Mouse (Mus musculus) spleen, adult 2 months (tissue): Measurements from ENCODE around the gene Ggt1. TPM values are rescaled to one million over a fixed set of nuclear protein-coding genes. Genes with fewer than 3 reads are reported as not detected.
"Not testable (repeated sequence)": the region's sequence is repeated elsewhere in the genome, so short reads cannot be mapped to it uniquely, and the experiment has no call there.

Experiments
- DNase-seq, 2 experiments: peaks; one replicate each; pipeline versions ENCODE4 v3.0.0 to v3.0.0-alpha.2; 2012 to 2021; ENCODE audit warnings: low spot score in 2 of 2, low read depth in 1 of 2
- H3K27ac ChIP-seq: fragments of 200-500 bp; 2 replicates; pipeline ENCODE4 v1.5.1; 2012; ENCODE audit warnings: low read length, inconsistent platforms; ENCODE audit not compliant: insufficient read depth
- H3K27me3 ChIP-seq: fragments of 200-500 bp; 2 replicates; pipeline ENCODE4 v1.6.1; 2012; ENCODE audit warnings: mild to moderate bottlenecking, moderate library complexity, low read length, inconsistent platforms; ENCODE audit not compliant: control insufficient read depth, insufficient read depth
- H3K36me3 ChIP-seq: fragments of 200-500 bp; 2 replicates; pipeline ENCODE4 v1.6.1; 2012; ENCODE audit warnings: mild to moderate bottlenecking, low read length, inconsistent platforms; ENCODE audit not compliant: control insufficient read depth, insufficient read depth
- H3K4me1 ChIP-seq: fragments of 200-500 bp; 2 replicates; pipeline ENCODE4 v1.6.1; 2011; ENCODE audit warnings: inconsistent platforms; ENCODE audit not compliant: control insufficient read depth, insufficient read depth, insufficient read length
- H3K4me3 ChIP-seq: fragments of 200-500 bp; 2 replicates; pipeline ENCODE4 v1.5.1; 2011; ENCODE audit warnings: mild to moderate bottlenecking, inconsistent platforms; ENCODE audit not compliant: insufficient read depth, insufficient read length; ENCODE audit errors: extremely low read depth
- CTCF ChIP-seq: fragments of 200-500 bp; IDR thresholded peaks from 2 replicates; pipeline ENCODE4 v1.5.1; 2011; ENCODE audit warnings: mild to moderate bottlenecking, inconsistent platforms; ENCODE audit not compliant: insufficient read depth, insufficient read length, insufficient replicate concordance; ENCODE audit errors: extremely low read depth
- POLR2A ChIP-seq: fragments of 200-500 bp; IDR thresholded peaks from 2 replicates; pipeline ENCODE4 v1.6.1; 2011; ENCODE audit warnings: low read depth, low read length, inconsistent platforms
- WGBS: fragments of 180-500 bp; shearing (Covaris S2); methylation state at CpG from one replicate; pipeline ENCODE4 v1.1.7; 2018; 5-methylcytosine and 5-hydroxymethylcytosine counted together
- polyA plus RNA-seq: library from polyadenylated mRNA; depleted of rRNA; stranded (reverse); fragments of >200 nt; gene quantifications from 2 replicates; pipeline ENCODE4 v1.2.3, GENCODE M21; 2012

Ggt1 gene
- polyA plus RNA-seq, 1 experiment = 15.5 TPM

DNA sequence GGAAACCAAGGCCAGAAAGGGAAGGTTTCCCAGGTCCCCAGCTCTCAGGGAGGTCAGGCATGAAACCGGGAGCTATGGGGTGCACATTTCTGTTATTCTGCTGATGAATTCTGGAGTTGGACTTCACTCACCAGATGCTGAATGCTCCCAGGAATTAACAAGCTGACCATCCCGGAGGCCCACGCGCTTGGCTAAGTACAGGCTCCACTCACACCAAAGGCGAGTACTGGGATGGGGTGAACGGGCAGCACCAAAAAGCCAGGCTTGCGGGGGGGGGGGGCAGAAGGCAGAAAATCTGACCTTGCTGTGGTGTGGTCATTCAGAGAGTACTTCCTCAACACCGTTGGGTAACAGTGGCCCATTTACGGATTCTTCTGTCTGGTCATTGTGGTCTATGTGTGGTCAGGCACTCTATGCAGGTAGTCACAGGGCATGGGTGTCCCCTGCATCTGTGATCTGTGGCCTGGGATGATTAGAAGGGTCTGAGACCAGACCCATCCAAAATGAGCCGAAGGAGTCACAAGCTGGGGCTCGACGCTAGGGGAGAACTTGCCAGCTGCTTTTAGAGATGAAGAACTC is 3.4 kb downstream of the Ggt1 start:
- Histone ChIP-seq H3K36me3 (no peaks in the 10 kb centered on the region), H3K27ac (peak overlapping the region; percentile 79), H3K27me3 (peaks cover 6% of the 10 kb centered on the region), H3K4me1 (peaks cover 20% of the 10 kb centered on the region), H3K4me3 (0 out of 2 replicates have a peak overlapping the region, but pooled peaks have one; percentile 6)
- no peak for DNase-seq
- TF ChIP-seq POLR2A = no peak
- no peak for TF ChIP-seq CTCF
- 60% methylated on average over 12 of the region's 12 CpGs for WGBS

DNA sequence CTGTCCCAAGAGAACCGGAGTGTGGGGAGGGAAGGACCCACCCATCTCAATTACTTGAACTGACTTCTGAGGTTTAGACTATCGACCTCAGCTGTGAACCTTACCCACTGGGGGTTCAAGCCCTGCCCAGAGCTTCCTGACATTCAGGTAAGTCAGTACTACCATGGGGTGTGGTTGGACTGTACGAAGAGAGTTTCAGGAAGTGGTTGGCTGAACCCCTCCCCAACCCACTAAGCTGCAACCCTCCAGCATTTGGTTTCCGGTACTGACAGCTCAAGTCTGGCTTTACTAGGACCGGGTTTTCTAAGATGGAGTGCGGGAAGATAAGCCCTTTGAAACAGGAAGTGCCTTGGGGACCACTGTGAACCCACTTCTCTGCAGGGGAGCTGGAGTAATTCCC is 4.0 kb downstream of the Ggt1 start:
- DNase-seq = peak; percentile 63
- Histone ChIP-seq H3K4me1 (peaks cover 14% of the 10 kb centered on the region; the same call in 1 of the 2 replicates), H3K27me3 (no peaks in the 10 kb centered on the region), H3K36me3 (no peaks in the 10 kb centered on the region), H3K4me3 (no peak overlapping the region), H3K27ac (peak overlapping the region; percentile 79)
- TF ChIP-seq POLR2A (peak; percentile 6; the same call in 1 of the 2 replicates), CTCF (no peak)
- whole genome bisulfite sequencing = 5% methylated on average over 6 of the region's 6 CpGs

DNA sequence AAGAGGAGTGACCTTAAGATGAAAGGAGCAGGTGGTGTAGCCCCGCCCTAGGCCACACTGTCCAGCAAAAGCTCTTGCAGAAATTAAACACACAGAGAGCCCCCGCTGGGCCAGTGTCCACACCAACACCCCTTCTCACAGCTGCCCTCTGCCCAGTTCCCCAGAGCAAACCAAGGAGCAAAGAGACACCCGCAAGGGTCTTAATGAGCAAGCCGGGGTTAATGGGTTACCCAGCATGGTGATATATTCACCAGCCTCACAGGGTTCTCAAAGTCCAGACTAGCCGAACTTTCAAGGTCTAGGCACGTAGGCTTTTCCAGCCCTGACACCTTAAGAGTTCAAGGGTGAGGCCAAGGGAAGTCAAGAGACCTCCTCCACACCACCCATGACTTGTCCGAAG is 4.5 kb downstream of the Ggt1 start:
- no peaks in the 10 kb centered on the region for H3K27me3 ChIP-seq
- DNase-seq = no peak
- no peak for TF ChIP-seq POLR2A
- TF ChIP-seq CTCF = no peak
- peaks cover 14% of the 10 kb centered on the region; the same call in 1 of the 2 replicates for H3K4me1 ChIP-seq
- WGBS = 40% methylated on average over 7 of the region's 7 CpGs
- H3K36me3 ChIP-seq = no peaks in the 10 kb centered on the region
- H3K27ac ChIP-seq = peak overlapping the region; percentile 79
- H3K4me3 ChIP-seq = no peak overlapping the region

DNA sequence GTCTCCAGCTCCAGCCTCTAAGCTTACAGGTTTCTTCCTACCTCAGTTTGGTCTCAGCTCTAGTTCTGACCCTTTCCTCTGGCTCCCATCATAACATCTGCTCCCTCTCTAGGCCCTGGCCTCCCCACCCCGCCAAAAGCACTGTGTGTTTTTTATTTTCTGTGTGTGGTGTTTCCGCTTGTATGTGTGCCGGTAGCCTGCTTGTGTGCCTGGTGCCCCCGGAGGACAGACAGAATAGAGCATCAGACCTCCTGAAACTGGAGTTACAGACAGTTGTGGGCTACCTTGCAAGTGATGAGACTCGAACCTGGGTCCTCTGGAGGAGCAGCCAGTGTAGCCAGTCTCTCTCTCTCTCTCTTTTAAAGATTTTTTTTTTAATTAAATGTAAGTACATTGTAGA is 4.9 kb downstream of the Ggt1 start:
- peaks cover 14% of the 10 kb centered on the region; the same call in 1 of the 2 replicates for H3K4me1 ChIP-seq
- no peak for DNase-seq
- no peak for TF ChIP-seq POLR2A
- no peak for TF ChIP-seq CTCF
- H3K4me3 ChIP-seq = no peak overlapping the region
- H3K27ac ChIP-seq = peak overlapping the region; percentile 79
- H3K27me3 ChIP-seq = no peaks in the 10 kb centered on the region
- no peaks in the 10 kb centered on the region for H3K36me3 ChIP-seq
- 54% methylated on average over 5 of the region's 5 CpGs for WGBS

DNA sequence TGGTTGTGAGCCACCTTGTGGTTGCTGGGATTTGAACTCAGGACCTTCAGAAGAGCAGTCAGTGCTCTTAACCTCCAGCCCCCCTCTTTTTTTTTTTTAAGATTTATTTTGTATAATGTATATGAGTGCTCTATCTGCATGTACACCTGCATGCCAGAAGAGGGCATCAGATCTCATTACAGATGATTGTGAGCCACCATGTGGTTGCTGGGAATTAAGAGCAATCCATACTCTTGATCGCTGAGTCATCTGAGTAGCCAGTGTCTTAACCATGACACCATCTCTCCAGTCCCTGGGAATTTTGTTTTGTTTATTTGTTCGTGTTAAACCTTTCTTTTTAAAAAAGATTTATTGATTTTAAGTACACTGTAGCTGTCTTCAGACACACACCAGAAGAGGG is 5.4 kb downstream of the Ggt1 start:
- DNase-seq, H3K36me3 ChIP-seq, H3K27ac ChIP-seq, H3K27me3 ChIP-seq, H3K4me3 ChIP-seq: not testable (repeated sequence)
- peaks cover 14% of the 10 kb centered on the region; the same call in 1 of the 2 replicates for H3K4me1 ChIP-seq
- WGBS = 85% methylated on average over 2 of the region's 2 CpGs

DNA sequence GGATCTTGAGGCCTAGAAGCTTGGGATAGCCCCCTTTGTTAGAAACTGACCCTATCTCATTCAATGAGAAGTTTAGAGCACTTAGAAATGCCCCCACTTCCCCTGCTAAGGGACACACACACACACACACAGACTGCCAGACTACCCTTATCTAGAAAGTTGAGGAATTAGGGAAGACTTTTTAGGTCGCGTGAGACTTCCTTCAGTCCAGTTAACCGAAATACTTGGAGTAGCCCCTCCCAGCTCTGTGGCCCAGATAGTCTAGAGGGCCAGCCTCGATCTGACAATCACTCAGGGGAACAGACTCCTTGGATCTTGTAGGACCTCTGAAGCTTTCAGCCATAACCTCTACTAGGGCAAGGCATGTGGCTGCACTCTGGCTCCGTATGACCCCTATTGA is 6.6 kb downstream of the Ggt1 start:
- no peak overlapping the region for H3K4me3 ChIP-seq
- no peak for DNase-seq

DNA sequence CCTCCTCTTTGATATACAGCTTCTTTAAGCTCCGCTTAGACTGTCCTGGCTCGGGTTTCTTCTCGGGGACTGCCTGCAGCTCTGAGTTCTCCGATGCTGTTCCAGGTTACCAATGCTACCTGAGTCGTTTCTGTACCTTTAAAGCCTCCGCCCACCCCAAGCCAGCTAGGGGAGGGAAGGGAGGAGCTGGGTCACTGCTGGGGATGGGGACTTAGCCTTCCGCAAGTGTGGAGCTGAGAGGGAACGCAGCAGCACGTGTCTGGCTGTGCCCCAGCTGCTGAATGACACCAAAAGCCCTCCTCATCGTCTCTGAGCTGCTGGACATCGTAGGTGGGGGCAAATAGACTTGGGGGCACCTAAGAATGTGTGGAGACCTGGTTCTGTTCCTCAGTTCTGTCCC is 7.0 kb downstream of the Ggt1 start:
- H3K27ac ChIP-seq = no peak overlapping the region
- no peaks in the 10 kb centered on the region for H3K27me3 ChIP-seq
- no peak overlapping the region for H3K4me3 ChIP-seq
- no peaks in the 10 kb centered on the region for H3K36me3 ChIP-seq
- TF ChIP-seq CTCF (no peak), POLR2A (no peak)
- WGBS = 73% methylated on average over 11 of the region's 11 CpGs
- peaks cover 14% of the 10 kb centered on the region; the same call in 1 of the 2 replicates for H3K4me1 ChIP-seq
- DNase-seq = no peak

More for the DNA sequence above, 6.6 kb downstream of the Ggt1 start:
- no peaks in the 10 kb centered on the region for H3K27me3 ChIP-seq
- H3K27ac ChIP-seq = no peak overlapping the region
- no peak for TF ChIP-seq CTCF
- TF ChIP-seq POLR2A = no peak
- WGBS = 68% methylated on average over 5 of the region's 5 CpGs
- no peaks in the 10 kb centered on the region for H3K36me3 ChIP-seq
- peaks cover 14% of the 10 kb centered on the region; the same call in 1 of the 2 replicates for H3K4me1 ChIP-seq
